Mouse (Mus musculus) liver, embryonic 18 days (tissue): ENCODE data around the gene Hrc. TPM values are rescaled to one million over a fixed set of nuclear protein-coding genes. Genes with fewer than 3 reads are reported as not detected.

Source experiments
- polyA plus RNA-seq: library from polyadenylated mRNA; depleted of rRNA; stranded (reverse); fragments of >200 nt; gene quantifications from 2 replicates; pipeline ENCODE4 v1.2.3, GENCODE M21; 2012; rRNA removed

Gene Hrc
- 0.20 and 0.34 TPM in 2 replicates for polyA plus RNA-seq

GRCm38 (mm10) chr7:45335056-45335455 lies at the start of gene Hrc:
TSS of gene Hrc (plus strand) at chr7:45335290.

GRCm38 (mm10) chr7:45333431-45333982 lies 1.6 kb upstream of the Hrc start, which contains the start of gene Trpm4:
TSS of gene Trpm4 (minus strand) at chr7:45333780.

GRCm38 (mm10) chr7:45366652-45367019 lies 31.5 kb downstream of the Hrc start, which contains the start of gene Ppfia3:
TSS of gene Ppfia3 (minus strand) at chr7:45367019.

GRCm38 (mm10) chr7:45370475-45371311 lies 35.6 kb downstream of the Hrc start, which contains the start of gene Lin7b:
TSS of gene Lin7b (minus strand) at chr7:45370583.

Other genes with a start within 250 kb of the Hrc start
- 18.6 and 20.0 TPM in 2 replicates for gene Rcn3, start 243.1 kb upstream of the Hrc start, polyA plus RNA-seq
- gene Fcgrt, start 231.4 kb upstream of the Hrc start, polyA plus RNA-seq, result 64.9 and 71.1 TPM in 2 replicates
- gene Rps11, start 210.9 kb upstream of the Hrc start, polyA plus RNA-seq, result 256 and 267 TPM in 2 replicates
- gene Rpl13a, start 206.5 kb upstream of the Hrc start, polyA plus RNA-seq, result 1,073 and 1,547 TPM in 2 replicates
- 0.05 and 0.17 TPM in 2 replicates for gene Gm45713, start 199.1 kb upstream of the Hrc start, polyA plus RNA-seq
- 7.5 and 8.3 TPM in 2 replicates for gene Flt3l, start 198.9 kb upstream of the Hrc start, polyA plus RNA-seq
- 32.5 and 35.0 TPM in 2 replicates for gene Pih1d1, start 181.0 kb upstream of the Hrc start, polyA plus RNA-seq
- gene Aldh16a1, start 180.7 kb upstream of the Hrc start, polyA plus RNA-seq, result 20.1 and 26.3 TPM in 2 replicates
- gene Slc17a7, start 171.3 kb upstream of the Hrc start, polyA plus RNA-seq, result 0.01 TPM in 2 replicates
- not detected in 2 replicates for gene Gfy, start 155.7 kb upstream of the Hrc start, polyA plus RNA-seq
- gene Pth2, start 154.3 kb upstream of the Hrc start, polyA plus RNA-seq, result not detected in 2 replicates
- 0.04 and 0.05 TPM in 2 replicates for gene Ccdc155, start 130.4 kb upstream of the Hrc start, polyA plus RNA-seq
- 0.42 and 0.52 TPM in 2 replicates for gene Dkkl1, start 123.1 kb upstream of the Hrc start, polyA plus RNA-seq
- gene Tead2, start 119.5 kb upstream of the Hrc start, polyA plus RNA-seq, result 21.0 and 23.1 TPM in 2 replicates
- 30.2 and 33.5 TPM in 2 replicates for gene Cd37, start 96.2 kb upstream of the Hrc start, polyA plus RNA-seq
- gene Slc6a16, start 94.2 kb upstream of the Hrc start, polyA plus RNA-seq, result 0.05 and 0.06 TPM in 2 replicates
- 0.04 and 0.09 TPM in 2 replicates for gene Slc6a21, start 57.8 kb upstream of the Hrc start, polyA plus RNA-seq
- gene Trpm4, start 1.5 kb upstream of the Hrc start, polyA plus RNA-seq, result 3.7 and 4.2 TPM in 2 replicates
- 0.06 and 0.07 TPM in 2 replicates for gene Ppfia3, start 31.7 kb downstream of the Hrc start, polyA plus RNA-seq
- gene Lin7b, start 35.3 kb downstream of the Hrc start, polyA plus RNA-seq, result 0.12 and 0.20 TPM in 2 replicates
- 152 and 184 TPM in 2 replicates for gene Snrnp70, start 60.5 kb downstream of the Hrc start, polyA plus RNA-seq
- not detected in 2 replicates for gene Kcna7, start 70.4 kb downstream of the Hrc start, polyA plus RNA-seq
- 0.15 and 0.17 TPM in 2 replicates for gene Ntf5, start 78.4 kb downstream of the Hrc start, polyA plus RNA-seq
- not detected in 2 replicates for gene Lhb, start 85.5 kb downstream of the Hrc start, polyA plus RNA-seq
- 7.5 and 9.9 TPM in 2 replicates for gene Gys1, start 99.6 kb downstream of the Hrc start, polyA plus RNA-seq
- gene Ruvbl2, start 102.8 kb downstream of the Hrc start, polyA plus RNA-seq, result 37.3 and 45.2 TPM in 2 replicates
- 1,700 and 2,007 TPM in 2 replicates for gene Ftl1, start 124.6 kb downstream of the Hrc start, polyA plus RNA-seq
- 47.6 and 49.6 TPM in 2 replicates for gene Bax, start 131.6 kb downstream of the Hrc start, polyA plus RNA-seq
- 0.12 and 0.15 TPM in 2 replicates for gene Tulp2, start 146.6 kb downstream of the Hrc start, polyA plus RNA-seq
- gene Gm45808, start 151.5 kb downstream of the Hrc start, polyA plus RNA-seq, result 0.12 TPM in 1 of 2 replicates, not detected in the other
- 5.7 and 6.5 TPM in 2 replicates for gene Dhdh, start 153.5 kb downstream of the Hrc start, polyA plus RNA-seq
- gene Nucb1, start 175.1 kb downstream of the Hrc start, polyA plus RNA-seq, result 75.2 and 76.4 TPM in 2 replicates
- 79.7 and 101 TPM in 2 replicates for gene Ppp1r15a, start 191.0 kb downstream of the Hrc start, polyA plus RNA-seq
- 1.2 and 1.7 TPM in 2 replicates for gene Plekha4, start 191.0 kb downstream of the Hrc start, polyA plus RNA-seq
- gene Hsd17b14, start 219.6 kb downstream of the Hrc start, polyA plus RNA-seq, result 0.78 and 1.3 TPM in 2 replicates
- gene Bcat2, start 234.9 kb downstream of the Hrc start, polyA plus RNA-seq, result 41.1 and 45.0 TPM in 2 replicates